Mouse (Mus musculus) forebrain, postnatal 0 days (tissue): Measurements from ENCODE around the gene Lingo3. TPM values are rescaled to one million over a fixed set of nuclear protein-coding genes. Genes with fewer than 3 reads are reported as not detected.

Source experiments
- ATAC-seq: fragments of 200-750 bp; cut with Nextera tagmentation; 2 replicates; pipeline ENCODE4 v1.8.0; 2017; ENCODE audit warnings: mild to moderate bottlenecking, moderate library complexity
- DNase-seq: peaks from one replicate; pipeline ENCODE4 v3.0.0-alpha.2; 2015
- H3K27ac ChIP-seq: fragments of 300-500 bp; sonication (generic); 2 replicates; pipeline ENCODE4 v1.5.1; 2014; ENCODE audit warnings: low read depth, mild to moderate bottlenecking, antibody characterized with exemption, low read length, moderate library complexity, mixed read lengths
- H3K27me3 ChIP-seq: fragments of 300-500 bp; sonication (generic); 2 replicates; pipeline ENCODE4 v1.6.1; 2014; ENCODE audit warnings: mild to moderate bottlenecking, low read length, mixed read lengths; ENCODE audit not compliant: insufficient read depth
- H3K36me3 ChIP-seq: fragments of 300-500 bp; sonication (generic); 2 replicates; pipeline ENCODE4 v1.6.1; 2014; ENCODE audit warnings: mild to moderate bottlenecking, moderate library complexity; ENCODE audit not compliant: insufficient read depth
- H3K4me1 ChIP-seq: fragments of 300-500 bp; sonication (generic); 2 replicates; pipeline ENCODE4 v1.6.1; 2014; ENCODE audit warnings: antibody characterized with exemption; ENCODE audit not compliant: insufficient read depth
- H3K4me2 ChIP-seq: fragments of 300-500 bp; sonication (generic); 2 replicates; pipeline ENCODE4 v1.6.1; 2014; ENCODE audit warnings: low read depth, mild to moderate bottlenecking, moderate library complexity
- H3K4me3 ChIP-seq: fragments of 300-500 bp; sonication (generic); 2 replicates; pipeline ENCODE4 v1.5.1; 2014; ENCODE audit warnings: low read depth, low read length, mixed read lengths
- H3K9ac ChIP-seq: fragments of 300-500 bp; sonication (generic); 2 replicates; pipeline ENCODE4 v1.6.1; 2014; ENCODE audit warnings: mild to moderate bottlenecking
- H3K9me3 ChIP-seq: fragments of 300-500 bp; sonication (generic); 2 replicates; pipeline ENCODE4 v1.6.1; 2016; ENCODE audit warnings: low read length
- CTCF ChIP-seq: sonication (generic); IDR thresholded peaks from 2 replicates; pipeline ENCODE4 v1.5.1; 2016; ENCODE audit warnings: antibody characterized with exemption, control low read depth, low read depth
- WGBS: fragments of 180-500 bp; shearing (Covaris S2); extraction: QIAGEN DNeasy Blood & Tissue Kit; methylation state at CpG from one replicate; pipeline ENCODE4 v1.1.7; 2014; 5-methylcytosine and 5-hydroxymethylcytosine counted together
- polyA plus RNA-seq: library from polyadenylated mRNA; unstranded; fragments of >200 nt; fragmentation: Nextera tagmentation; extraction: Ambion mirVana; gene quantifications from 2 replicates; pipeline ENCODE4 v1.2.1, GENCODE M21; 2015
- total RNA-seq: library from RNA; depleted of rRNA; stranded (reverse); fragments of >200 nt; gene quantifications from 2 replicates; pipeline ENCODE4 v1.2.3, GENCODE M21; 2014

The Lingo3 gene
- total and polyA plus RNA-seq, 2 experiments from 2014 or later, result 20.3 to 23.7 TPM

- Histone ChIP-seq H3K9me3 (no peaks in the 10 kb centered on the region), H3K9ac (peak overlapping the region; percentile 88), H3K4me1 (no peaks in the 10 kb centered on the region), H3K27me3 (no peaks in the 10 kb centered on the region), H3K36me3 (peaks cover 21% of the 10 kb centered on the region), H3K4me2 (peak overlapping the region; percentile 60), H3K27ac (no peak overlapping the region), H3K4me3 (peak overlapping the region; percentile 83)
- ATAC-seq (no peak), DNase-seq (no peak)
- TF ChIP-seq CTCF, result no peak
- 71% methylated on average over 10 of the region's 10 CpGs for WGBS
These were observed 15.9 kb downstream of the Lingo3 start for GRCm38 (mm10) chr10:80827870-80828420.

GRCm38 (mm10) chr10:80827063-80827869 lies 16.6 kb downstream of the Lingo3 start:
- no peaks in the 10 kb centered on the region for H3K27me3 ChIP-seq
- H3K4me2 ChIP-seq, result peak overlapping the region; percentile 60
- peaks cover 21% of the 10 kb centered on the region for H3K36me3 ChIP-seq
- TF ChIP-seq CTCF, result no peak
- no peaks in the 10 kb centered on the region for H3K9me3 ChIP-seq
- H3K27ac ChIP-seq, result peak overlapping the region; percentile 89
- H3K4me3 ChIP-seq, result peak overlapping the region; percentile 83
- H3K4me1 ChIP-seq, result no peaks in the 10 kb centered on the region
- ATAC-seq (no peak), DNase-seq (no peak)
- peak overlapping the region; percentile 88 for H3K9ac ChIP-seq
- WGBS, result 8% methylated on average over 27 of the region's 29 CpGs

- peak within 1 kb of the TSS; percentile 88 for H3K9ac ChIP-seq
- H3K4me3 ChIP-seq, result peak within 1 kb of the TSS; percentile 83
- peak; percentile 24; the same call in 1 of the 2 replicates for TF ChIP-seq CTCF
- H3K27ac ChIP-seq, result peak within 1 kb of the TSS; percentile 89
- H3K36me3 ChIP-seq, result peaks cover 21% of the 10 kb centered on the region
- DNase-seq (peak; percentile 100), ATAC-seq (peak; percentile 98)
- H3K4me1 ChIP-seq, result no peaks in the 10 kb centered on the region
- peak within 1 kb of the TSS; percentile 63 for H3K4me2 ChIP-seq
- no peaks in the 10 kb centered on the region for H3K9me3 ChIP-seq
- 2% methylated on average over 80 of the region's 82 CpGs for WGBS
- no peaks in the 10 kb centered on the region for H3K27me3 ChIP-seq
These were observed 17.4 kb downstream of the Lingo3 start, which contains the start of gene Oaz1 for GRCm38 (mm10) chr10:80826151-80827062. Gene Oaz1 (plus strand): TSS chr10:80826656.

GRCm38 (mm10) chr10:80824827-80825226 lies 19.0 kb downstream of the Lingo3 start:
- Histone ChIP-seq H3K27ac (no peak overlapping the region), H3K4me3 (no peak overlapping the region), H3K36me3 (peaks cover 9% of the 10 kb centered on the region), H3K27me3 (no peaks in the 10 kb centered on the region), H3K9ac (no peak overlapping the region), H3K9me3 (no peaks in the 10 kb centered on the region), H3K4me2 (no peak overlapping the region), H3K4me1 (no peaks in the 10 kb centered on the region)
- 74% methylated on average over 2 of the region's 2 CpGs for WGBS
- no peak for TF ChIP-seq CTCF
- DNase-seq (no peak), ATAC-seq (no peak)

GRCm38 (mm10) chr10:80823847-80824643 lies 19.8 kb downstream of the Lingo3 start:
- ATAC-seq (no peak), DNase-seq (no peak)
- Histone ChIP-seq H3K4me3 (no peak overlapping the region), H3K9me3 (no peaks in the 10 kb centered on the region), H3K27me3 (no peaks in the 10 kb centered on the region), H3K9ac (no peak overlapping the region), H3K4me1 (no peaks in the 10 kb centered on the region), H3K4me2 (no peak overlapping the region), H3K36me3 (peaks cover under 1% of the 10 kb centered on the region; the same call in 1 of the 2 replicates), H3K27ac (no peak overlapping the region)
- no peak for TF ChIP-seq CTCF
- 66% methylated on average over 8 of the region's 8 CpGs for WGBS

GRCm38 (mm10) chr10:80823316-80823715 lies 20.5 kb downstream of the Lingo3 start:
- Histone ChIP-seq H3K27me3 (no peaks in the 10 kb centered on the region), H3K4me3 (no peak overlapping the region), H3K4me2 (no peak overlapping the region), H3K27ac (no peak overlapping the region), H3K36me3 (no peaks in the 10 kb centered on the region), H3K9me3 (no peaks in the 10 kb centered on the region), H3K4me1 (no peaks in the 10 kb centered on the region), H3K9ac (no peak overlapping the region)
- ATAC-seq (no peak), DNase-seq (no peak)
- no peak for TF ChIP-seq CTCF
- 78% methylated on average over 1 of the region's 1 CpGs for WGBS
